Mouse (Mus musculus) testis, adult 2 months (tissue): ENCODE data around the gene Ndufaf3.

Source experiments
- CTCF ChIP-seq: fragments of 200-500 bp; IDR thresholded peaks from 2 replicates; pipeline ENCODE4 v1.5.1; 2012; ENCODE audit warnings: low read depth, mild to moderate bottlenecking, inconsistent platforms, low read length, moderate library complexity; ENCODE audit not compliant: control insufficient read depth, insufficient read depth, insufficient replicate concordance
- POLR2A ChIP-seq: fragments of 200-500 bp; IDR thresholded peaks from 2 replicates; pipeline ENCODE4 v1.6.1; 2012; ENCODE audit warnings: low read depth, mild to moderate bottlenecking, inconsistent platforms, low read length, moderate library complexity; ENCODE audit not compliant: control insufficient read depth

DNA sequence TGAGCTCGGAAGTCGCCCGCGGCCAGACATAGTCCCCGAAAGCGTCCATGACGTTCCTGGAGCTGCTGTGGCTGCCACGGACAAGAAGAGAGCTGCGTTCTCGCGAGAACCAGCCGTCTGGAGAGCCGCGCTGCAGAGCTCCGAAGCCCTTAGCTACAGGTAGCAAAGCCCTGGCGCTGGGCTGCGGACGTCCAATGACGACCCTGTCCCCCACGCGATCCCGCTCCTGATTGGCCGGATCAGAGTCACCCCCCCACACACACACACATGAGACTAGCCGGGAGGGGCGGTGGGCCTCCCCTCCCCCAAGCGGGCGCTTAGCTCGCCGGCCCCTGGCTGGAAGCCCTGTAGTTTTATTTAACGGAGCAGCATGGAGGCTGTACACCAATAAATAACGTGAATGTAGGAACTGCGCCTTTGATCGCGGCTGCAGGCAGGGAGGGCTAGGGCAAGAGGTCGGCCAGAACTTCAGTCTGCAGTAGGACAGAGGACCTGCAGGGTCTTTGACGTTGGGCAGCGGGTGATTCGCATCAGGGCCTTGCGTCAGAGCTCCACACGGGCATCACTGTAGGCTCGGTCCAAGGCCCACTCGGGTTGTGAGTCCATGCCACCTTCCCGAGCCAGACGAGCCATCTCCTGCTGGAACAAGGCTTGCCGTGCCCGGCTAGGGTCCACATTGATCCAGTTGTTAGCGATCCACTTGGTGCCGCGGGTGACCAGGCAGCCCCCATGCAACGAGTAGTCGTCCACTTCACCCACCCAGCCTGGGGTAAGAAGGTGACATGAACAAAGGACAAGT is 11.5 kb upstream of the Ndufaf3 start, which contains the start of gene Wdr6:
- TF ChIP-seq POLR2A (peak; percentile 74), CTCF (0 out of 2 replicates have a peak, but pooled peaks have one; percentile 2)
